Mouse (Mus musculus): ENCODE results near the gene Mss51.

Mss51 gene

GRCm38 (mm10) chr14:20496603-20497002, at the start of gene Mss51:
Gene Mss51, minus strand, starts transcription at chr14:20496901.
- DNase-seq (ENCODE audit: low spot score in 2 of 2): no peak

- DNase-seq (ENCODE audit: low spot score in 2 of 2): peak; percentile 54 to 66
Observed at GRCm38 (mm10) chr14:20546415-20546814, 49.7 kb upstream of the Mss51 start, which contains the start of gene Ppp3cb. Gene Ppp3cb, minus strand, starts transcription at chr14:20546573.

- peak; percentile 84 to 89 for DNase-seq (ENCODE audit: low spot score in 2 of 2)
Observed at GRCm38 (mm10) chr14:20545529-20546331, 49.0 kb upstream of the Mss51 start.

GRCm38 (mm10) chr14:20544467-20545411, 48.0 kb upstream of the Mss51 start:
- DNase-seq (ENCODE audit: low spot score in 2 of 2): no peak

GRCm38 (mm10) chr14:20529643-20530042, 32.9 kb upstream of the Mss51 start:
- DNase-seq (ENCODE audit: low spot score in 2 of 2): no peak

- no peak for DNase-seq (ENCODE audit: low spot score in 2 of 2)
Observed at GRCm38 (mm10) chr14:20520179-20520578, 23.5 kb upstream of the Mss51 start.

- no peak for DNase-seq (ENCODE audit: low spot score in 2 of 2)
Observed at GRCm38 (mm10) chr14:20508424-20508823, 11.7 kb upstream of the Mss51 start.

GRCm38 (mm10) chr14:20502966-20503365, 6.3 kb upstream of the Mss51 start:
- DNase-seq (ENCODE audit: low spot score in 2 of 2): no peak

GRCm38 (mm10) chr14:20499982-20500381, 3.3 kb upstream of the Mss51 start:
- DNase-seq (ENCODE audit: low spot score in 2 of 2): no peak

- DNase-seq (ENCODE audit: low spot score in 2 of 2): no peak
Observed at GRCm38 (mm10) chr14:20486031-20486430, 10.7 kb downstream of the Mss51 start.

GRCm38 (mm10) chr14:20482051-20482751, 14.5 kb downstream of the Mss51 start:
- DNase-seq (ENCODE audit: low spot score in 2 of 2): no peak

- peak in 1 of 2 experiments; percentile 21 for DNase-seq (ENCODE audit: low spot score in 2 of 2)
Observed at GRCm38 (mm10) chr14:20481211-20481610, 15.5 kb downstream of the Mss51 start.

GRCm38 (mm10) chr14:20480195-20480579, 16.5 kb downstream of the Mss51 start:
- DNase-seq (ENCODE audit: low spot score in 2 of 2): no peak

- peak; percentile 59 to 64 for DNase-seq (ENCODE audit: low spot score in 2 of 2)
Observed at GRCm38 (mm10) chr14:20479291-20480194, 17.2 kb downstream of the Mss51 start, which contains the start of gene Anxa7. Gene Anxa7, minus strand, starts transcription at chr14:20480133.

- DNase-seq (ENCODE audit: low spot score in 2 of 2): peak in 1 of 2 experiments; percentile 9
Observed at GRCm38 (mm10) chr14:20478801-20479200, 17.9 kb downstream of the Mss51 start.

GRCm38 (mm10) chr14:20478385-20478784, 18.3 kb downstream of the Mss51 start:
- DNase-seq (ENCODE audit: low spot score in 2 of 2): no peak

- no peak for DNase-seq (ENCODE audit: low spot score in 2 of 2)
Observed at GRCm38 (mm10) chr14:20477261-20478025, 19.3 kb downstream of the Mss51 start.

GRCm38 (mm10) chr14:20460216-20460615, 36.5 kb downstream of the Mss51 start:
- no peak for DNase-seq (ENCODE audit: low spot score in 2 of 2)

- DNase-seq (ENCODE audit: low spot score in 2 of 2): no peak
Observed at GRCm38 (mm10) chr14:20458378-20458777, 38.3 kb downstream of the Mss51 start.

- DNase-seq (ENCODE audit: low spot score in 2 of 2): no peak
Observed at GRCm38 (mm10) chr14:20452929-20453328, 43.8 kb downstream of the Mss51 start.

Measured in spleen, postnatal 14 days (tissue).